Mouse (Mus musculus) layer of hippocampus, adult 2 months (tissue): ENCODE measurements around the gene Gnao1. TPM values are rescaled to one million over a fixed set of nuclear protein-coding genes. Genes with fewer than 3 reads are reported as not detected.
A peak's percentile ranks its signal among the peaks of the same experiment; 100 is the strongest.

ENCODE experiments used
- DNase-seq, 2 experiments: peaks; one replicate each; pipeline ENCODE4 v3.0.0; 2022; ENCODE audit warnings: low spot score in 2 of 2
- H3K27ac ChIP-seq: fragments of 200-600 bp; 2 replicates; pipeline ENCODE4 v1.8.1; 2022
- H3K4me3 ChIP-seq: fragments of 200-600 bp; 2 replicates; pipeline ENCODE4 v1.8.1; 2022; ENCODE audit warnings: mild to moderate bottlenecking
- CTCF ChIP-seq: fragments of 200-600 bp; conservative IDR thresholded peaks from 2 replicates; pipeline ENCODE4 v1.8.1; 2022; ENCODE audit warnings: antibody characterized with exemption, mild to moderate bottlenecking, moderate library complexity
- total RNA-seq, 2 experiments: library from RNA; stranded (reverse); gene quantifications; 2 replicates each; pipeline ENCODE4 v1.2.3; 2021

Gnao1 gene
- total RNA-seq, 2 experiments from 2014 or later, result 662 to 678 TPM

DNA sequence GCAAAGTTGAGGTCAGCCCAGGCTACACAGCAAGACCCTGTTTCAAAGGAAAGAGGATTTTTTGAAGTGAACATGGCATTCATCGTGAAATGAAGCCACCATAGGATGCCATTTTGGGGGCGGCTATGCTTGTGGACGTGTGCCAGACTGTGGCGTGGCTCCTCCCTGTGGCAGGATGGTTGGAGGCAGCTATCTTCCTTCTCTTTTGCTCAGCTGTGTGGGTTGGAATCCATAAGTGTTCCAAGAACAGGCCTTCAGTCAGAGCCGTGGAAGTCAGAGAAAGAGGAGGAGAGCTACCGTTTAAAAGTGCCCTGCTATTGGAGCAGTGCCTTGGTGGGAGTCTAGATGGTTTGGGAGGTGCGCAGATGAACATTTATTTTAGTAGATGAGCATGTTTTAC is 74.5 kb downstream of the Gnao1 start:
- H3K27ac ChIP-seq, result peak overlapping the region; percentile 90
- peak; percentile 44 to 69 for DNase-seq
- no peak overlapping the region for H3K4me3 ChIP-seq
- TF ChIP-seq CTCF, result peak; percentile 58

DNA sequence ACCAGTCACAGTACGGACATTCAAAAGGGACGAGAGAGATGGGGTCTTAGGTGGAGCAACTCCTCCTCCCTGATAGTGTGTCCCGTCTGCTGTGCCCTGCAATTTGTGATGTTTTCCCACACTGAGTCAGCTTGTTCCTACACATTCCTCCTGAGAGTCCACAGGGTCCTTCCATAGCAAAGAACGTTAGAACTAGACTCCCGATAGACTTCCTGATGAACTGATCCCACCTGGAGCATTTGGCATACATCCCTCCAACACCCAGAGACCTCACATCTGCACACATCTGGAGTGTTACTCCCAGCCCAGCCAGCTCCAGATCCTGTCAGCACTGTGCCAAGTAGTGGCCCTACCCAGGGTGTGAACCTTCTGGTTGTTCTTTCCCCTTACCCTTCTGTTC is 76.4 kb downstream of the Gnao1 start:
- Histone ChIP-seq H3K27ac (peak overlapping the region; percentile 90), H3K4me3 (no peak overlapping the region)
- no peak for DNase-seq
- TF ChIP-seq CTCF, result no peak

DNA sequence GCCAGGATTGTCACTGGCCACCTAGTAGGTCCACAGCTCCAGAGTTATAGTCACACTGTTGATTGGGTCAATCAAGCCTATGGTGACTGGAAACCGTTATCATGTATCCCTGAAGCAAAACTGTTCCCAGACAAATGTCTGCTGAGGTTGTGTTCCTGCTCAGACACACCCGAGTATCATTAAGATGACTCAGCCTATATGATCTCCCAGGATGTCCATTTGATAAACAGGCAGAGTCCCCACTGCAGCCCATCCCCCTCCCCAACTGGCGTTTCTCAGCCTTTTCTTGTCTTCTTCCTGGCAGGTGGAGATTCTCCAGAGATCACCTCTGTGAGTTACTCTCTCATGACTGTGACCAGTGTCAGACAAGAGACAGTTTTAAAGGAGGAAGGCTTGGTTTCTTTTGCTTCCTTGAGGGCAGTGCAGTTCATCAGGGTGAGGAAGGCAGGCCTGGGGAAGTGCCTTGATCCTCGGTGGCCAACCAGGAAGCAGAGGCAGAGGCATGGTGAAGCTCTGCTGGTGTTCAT is 78.4 kb downstream of the Gnao1 start:
- no peak for DNase-seq
- Histone ChIP-seq H3K27ac (peak overlapping the region; percentile 90), H3K4me3 (no peak overlapping the region)
- TF ChIP-seq CTCF, result no peak

DNA sequence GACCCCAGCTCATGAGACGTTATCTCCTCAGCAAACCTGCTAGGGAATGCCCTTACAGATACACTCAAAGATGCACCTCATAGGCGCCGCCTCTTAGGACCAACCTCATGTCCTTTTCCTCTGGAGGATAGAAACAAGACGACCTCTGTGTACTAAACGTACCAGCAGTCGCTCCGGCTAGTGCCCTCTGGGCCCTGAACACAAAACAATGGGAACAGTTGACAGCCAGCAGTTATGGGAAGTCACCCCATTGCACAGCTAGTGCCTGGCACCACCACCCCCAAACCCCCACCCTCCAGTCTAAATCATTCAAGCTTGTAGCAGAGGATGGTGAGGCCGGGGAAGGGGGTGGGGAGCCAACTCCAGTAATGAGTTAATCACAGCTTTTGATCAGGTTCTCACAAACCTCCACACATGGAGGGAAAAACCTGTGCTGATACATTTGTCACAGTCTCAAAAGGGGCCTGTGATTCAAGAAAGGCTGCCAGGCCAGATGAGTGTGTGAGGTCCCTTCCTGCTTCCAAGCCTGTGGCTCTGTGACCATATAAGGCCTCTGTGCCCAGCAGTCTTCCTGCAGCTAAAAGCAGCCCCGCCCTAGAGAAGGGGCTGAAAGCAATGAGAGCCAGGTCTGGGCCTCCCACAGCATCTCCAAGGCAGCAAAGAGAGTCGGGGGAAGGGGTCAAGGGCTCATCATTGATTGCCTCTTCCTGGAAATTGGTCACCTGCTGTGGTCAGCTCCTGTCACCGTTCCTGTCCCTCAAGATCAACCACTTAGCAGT is 79.1 kb downstream of the Gnao1 start:
- Histone ChIP-seq H3K27ac (peak overlapping the region; percentile 90), H3K4me3 (no peak overlapping the region)
- no peak for DNase-seq

DNA sequence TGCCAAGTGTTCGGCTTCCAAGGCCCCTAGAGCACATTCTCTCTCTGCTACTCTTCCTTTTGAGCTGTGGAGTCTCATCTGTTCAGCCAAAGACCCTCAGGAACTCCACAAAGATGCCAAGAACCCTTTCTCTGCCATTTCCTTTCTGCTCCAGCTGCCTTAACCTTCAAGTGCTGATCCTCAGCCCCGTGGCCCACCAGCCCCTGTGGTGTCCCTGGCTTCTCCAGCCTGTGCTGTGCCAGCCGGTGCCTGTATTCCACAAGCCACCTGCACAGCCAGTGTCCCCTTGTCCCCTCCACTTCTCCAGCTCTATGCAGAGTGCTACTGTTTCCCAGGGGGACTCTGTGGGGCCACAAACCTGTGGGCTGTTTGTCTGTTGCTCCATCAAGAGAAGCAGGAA is 83.8 kb downstream of the Gnao1 start:
- no peak for DNase-seq
- Histone ChIP-seq H3K27ac (peak overlapping the region; percentile 80), H3K4me3 (no peak overlapping the region)
- TF ChIP-seq CTCF, result no peak

More for the DNA sequence above, 79.1 kb downstream of the Gnao1 start:
- no peak for TF ChIP-seq CTCF

DNA sequence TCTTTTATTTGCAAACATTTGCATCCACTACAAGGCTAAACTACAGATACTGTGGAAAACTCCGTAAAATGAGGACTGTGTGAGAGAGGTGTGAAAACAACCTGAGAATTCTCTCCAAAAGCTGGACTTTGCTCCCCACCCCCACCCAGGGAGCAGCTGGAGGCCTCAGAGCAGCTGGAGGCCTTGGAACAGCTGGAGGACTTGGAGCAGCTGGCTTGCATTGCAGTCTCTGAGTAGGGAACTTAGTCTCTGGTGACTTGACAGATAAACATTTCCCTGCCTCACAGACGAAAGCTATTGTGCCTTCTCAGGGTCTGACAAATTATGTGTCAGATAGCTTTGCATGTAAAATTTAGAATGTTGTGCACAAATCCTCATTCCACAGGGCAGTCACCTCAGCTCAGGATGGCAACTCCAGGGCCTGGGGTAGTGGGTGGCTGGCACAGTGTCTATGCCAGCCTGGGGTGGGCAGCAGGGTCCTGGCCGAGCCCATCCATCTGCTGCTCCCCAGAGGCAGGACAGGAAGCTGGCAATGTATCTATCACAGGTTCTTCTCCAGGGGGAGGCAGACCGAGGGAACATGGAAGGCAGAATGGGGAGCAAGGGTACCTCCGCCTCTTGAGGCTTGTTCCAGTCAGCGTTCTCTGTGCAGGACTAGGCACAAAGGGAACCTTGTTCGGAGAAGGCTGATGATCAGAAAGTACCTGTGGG is 87.2 kb downstream of the Gnao1 start:
- Histone ChIP-seq H3K27ac (peak overlapping the region; percentile 44), H3K4me3 (no peak overlapping the region)
- TF ChIP-seq CTCF, result no peak
- DNase-seq, result no peak

DNA sequence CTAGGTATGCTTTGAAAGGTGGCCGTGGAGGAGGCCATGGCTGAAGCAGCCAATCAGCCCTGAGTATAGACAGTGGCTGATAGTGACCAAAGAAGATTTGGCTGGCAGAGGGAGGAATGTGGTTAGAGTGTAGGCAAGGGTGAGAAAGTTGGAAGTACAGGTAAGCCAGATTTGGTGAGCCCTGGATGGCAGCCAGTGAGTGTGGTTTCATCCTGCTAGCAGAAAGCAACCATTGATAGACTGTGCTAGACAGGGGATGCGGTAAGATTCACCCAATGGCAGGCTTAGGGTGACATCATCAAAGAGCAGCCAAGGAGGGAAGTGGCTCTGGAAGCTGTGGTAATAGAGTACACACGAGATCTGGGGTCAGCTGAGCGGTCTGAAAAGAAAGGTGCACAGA is 88.8 kb downstream of the Gnao1 start:
- no peak for TF ChIP-seq CTCF
- H3K27ac ChIP-seq, result peak overlapping the region; percentile 60
- DNase-seq, result no peak
- no peak overlapping the region for H3K4me3 ChIP-seq

DNA sequence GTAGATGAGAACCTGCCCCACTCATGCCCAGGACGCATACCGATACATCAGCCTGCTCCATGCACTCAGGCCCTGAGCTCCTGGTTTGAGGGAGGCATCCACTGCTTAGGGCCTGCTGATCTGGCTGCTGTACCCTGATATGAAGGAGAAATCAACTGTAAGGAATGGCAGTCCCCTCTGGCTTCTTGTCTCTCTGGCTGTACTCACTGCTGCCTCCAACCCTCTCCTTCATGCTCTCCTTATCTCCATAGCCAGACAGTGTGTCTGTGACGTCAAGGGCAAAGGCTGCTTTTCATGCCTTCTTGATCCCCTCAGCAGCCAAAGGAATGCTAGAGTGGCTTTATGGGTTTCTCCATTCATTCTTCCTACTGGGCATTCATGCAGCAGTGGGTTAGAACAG is 92.3 kb downstream of the Gnao1 start:
- no peak for DNase-seq
- no peak overlapping the region for H3K4me3 ChIP-seq
- H3K27ac ChIP-seq, result peak overlapping the region; percentile 50
- TF ChIP-seq CTCF, result no peak

DNA sequence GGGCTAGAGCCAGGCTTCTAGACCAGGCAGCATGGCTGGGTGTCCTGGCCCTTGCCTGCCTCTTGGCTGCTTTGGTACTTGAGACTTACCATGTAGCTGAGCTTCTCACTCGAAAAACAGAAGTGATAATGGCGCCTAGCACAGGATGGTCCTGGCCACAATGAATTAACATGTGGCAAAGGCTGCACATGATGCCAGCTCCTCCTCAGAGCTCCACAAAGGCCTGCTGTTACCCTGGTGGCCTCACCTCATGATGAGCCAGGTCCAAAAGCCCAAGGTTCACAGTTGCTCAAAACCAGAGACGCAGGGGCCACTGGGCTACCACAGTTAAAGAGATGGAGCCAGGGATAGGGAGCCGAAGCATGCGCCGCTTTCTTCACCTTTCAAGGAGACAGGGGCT is 97.2 kb downstream of the Gnao1 start:
- H3K27ac ChIP-seq, result peak overlapping the region; percentile 84
- no peak for TF ChIP-seq CTCF
- H3K4me3 ChIP-seq, result no peak overlapping the region
- DNase-seq, result no peak

DNA sequence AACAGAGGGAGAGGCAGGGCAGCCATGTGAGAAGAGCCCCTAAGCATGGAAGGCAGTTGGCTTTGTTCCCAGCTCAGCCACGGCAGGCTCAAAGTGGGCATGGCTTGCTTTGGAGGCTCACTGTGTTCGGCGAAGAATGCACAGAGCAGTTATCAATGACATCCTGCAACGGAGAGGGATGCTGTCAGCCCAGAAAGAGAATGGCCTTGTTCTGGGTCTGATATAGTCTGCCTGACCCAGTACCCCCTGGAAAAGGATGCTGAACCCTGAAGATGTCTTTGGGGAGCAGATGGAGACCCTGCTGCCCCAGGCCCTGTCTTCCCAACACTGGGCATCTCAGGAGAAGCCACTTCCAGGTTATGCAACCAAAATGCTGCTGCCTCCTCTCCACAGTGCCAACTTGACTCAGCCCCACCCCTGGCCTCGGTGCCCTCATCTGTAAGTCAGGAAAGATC is 98.2 kb downstream of the Gnao1 start:
- H3K27ac ChIP-seq, result peak overlapping the region; percentile 84
- no peak for DNase-seq
- H3K4me3 ChIP-seq, result no peak overlapping the region
- TF ChIP-seq CTCF, result no peak

DNA sequence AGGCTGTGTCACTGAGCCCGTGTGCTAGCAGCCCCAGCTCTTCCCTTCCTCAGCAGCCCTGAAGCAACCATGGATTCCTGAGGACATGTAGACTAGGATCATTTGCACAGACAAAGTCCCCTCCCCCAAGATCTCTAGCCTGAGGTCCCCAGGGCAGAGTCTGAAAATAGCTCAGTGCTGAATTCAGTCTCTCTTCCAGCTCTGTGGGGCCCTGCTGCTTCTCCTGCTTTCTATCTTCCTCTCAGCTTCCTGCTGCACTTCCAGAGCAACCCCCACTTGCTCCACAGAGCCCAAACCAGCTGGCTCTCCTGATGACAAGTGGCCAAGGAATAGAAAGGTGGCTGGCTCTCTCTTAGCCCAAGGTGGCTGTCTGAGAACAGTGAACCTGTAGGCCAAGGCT is 98.8 kb downstream of the Gnao1 start:
- TF ChIP-seq CTCF, result no peak
- no peak overlapping the region for H3K4me3 ChIP-seq
- no peak for DNase-seq
- peak overlapping the region; percentile 84 for H3K27ac ChIP-seq

DNA sequence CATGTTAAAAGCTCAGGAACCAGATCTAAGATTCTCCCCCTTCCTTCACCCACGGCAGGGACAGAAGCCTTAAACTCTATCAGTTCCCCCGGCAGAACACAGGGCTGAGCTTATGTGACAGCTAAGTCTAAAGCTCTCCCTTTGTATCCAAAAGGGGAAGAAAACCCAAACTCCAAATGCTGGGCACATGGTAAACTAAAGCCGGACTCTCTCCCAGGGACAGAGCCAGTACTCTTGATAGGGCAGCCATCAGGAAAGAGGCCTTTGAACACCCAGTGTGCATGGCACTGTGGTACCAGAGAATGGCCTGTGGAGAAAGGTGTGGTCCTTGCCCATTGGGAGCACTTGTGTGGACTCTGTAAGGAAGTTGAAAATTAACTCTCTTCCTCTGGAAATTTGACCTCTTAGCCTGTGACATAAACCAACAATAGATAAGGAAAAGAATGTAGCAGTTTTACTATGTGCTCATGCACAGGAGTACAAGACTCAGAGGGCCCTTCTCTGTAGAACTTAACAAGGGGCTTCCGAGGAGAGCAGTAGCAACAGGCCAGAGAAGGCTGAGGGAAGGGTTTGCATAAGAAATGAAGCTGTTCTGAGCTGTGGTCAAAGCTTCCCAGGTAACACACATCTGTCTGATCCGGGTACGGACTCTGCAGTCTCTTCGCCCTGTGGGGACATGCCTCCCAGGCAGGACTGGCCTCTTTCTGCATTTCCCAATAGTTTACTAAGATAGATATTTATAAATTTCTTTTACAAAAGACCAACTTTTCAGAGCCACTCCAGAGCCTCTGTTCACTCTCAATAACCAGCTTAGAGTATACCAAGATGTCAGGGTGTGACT is 102.2 kb downstream of the Gnao1 start:
- TF ChIP-seq CTCF, result no peak
- H3K27ac ChIP-seq, result peak overlapping the region; percentile 84
- H3K4me3 ChIP-seq, result no peak overlapping the region
- no peak for DNase-seq

DNA sequence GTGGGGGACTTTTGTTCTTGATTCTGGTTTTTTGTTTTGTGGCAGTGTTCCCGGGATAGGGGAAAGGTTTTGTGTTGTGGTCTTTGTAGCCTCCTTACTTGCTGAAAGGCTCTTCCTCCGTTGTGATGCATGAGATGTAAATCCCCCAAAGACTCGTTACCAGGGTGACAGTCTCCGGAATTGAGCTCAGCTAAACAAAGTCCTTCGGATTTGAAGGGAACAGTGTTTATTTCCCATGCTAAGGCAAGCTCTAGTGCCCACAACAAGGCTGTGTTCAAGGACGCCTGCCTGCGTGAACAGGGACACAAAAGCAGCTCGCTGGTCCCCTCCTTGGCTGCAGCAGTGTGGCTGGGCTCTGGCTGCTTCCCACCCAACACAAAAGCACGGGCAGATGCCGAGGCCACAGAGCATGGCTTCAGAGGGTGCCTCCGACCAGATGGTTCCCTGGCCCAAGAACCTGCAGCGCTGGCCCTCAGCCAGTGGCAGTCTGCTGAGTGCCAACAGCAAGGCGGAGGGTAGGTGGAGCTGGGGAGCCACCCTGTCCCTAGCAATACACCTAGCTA is 108.2 kb downstream of the Gnao1 start:
- no peak overlapping the region; the same call in 1 of the 2 replicates for H3K4me3 ChIP-seq
- peak; percentile 71 to 89 for DNase-seq
- peak overlapping the region; percentile 86 for H3K27ac ChIP-seq
- TF ChIP-seq CTCF, result peak; percentile 33
